Mouse (Mus musculus) CH12.LX (cell line): ENCODE data around the gene Klhdc4. TPM values are rescaled to one million over a fixed set of nuclear protein-coding genes. Genes with fewer than 3 reads are reported as not detected.

Source experiments
- DNase-seq: peaks from one replicate; pipeline ENCODE4 v3.0.0-alpha.2; 2013; ENCODE audit errors: extremely low read depth
- H3K27ac ChIP-seq: 2 replicates; pipeline ENCODE4 v1.5.1; 2012; ENCODE audit warnings: low read depth, mild to moderate bottlenecking, control low read depth, moderate library complexity; ENCODE audit not compliant: insufficient read depth
- H3K27me3 ChIP-seq: replicated peaks from 2 replicates; pipeline ENCODE3; 2012; ENCODE audit warnings: inconsistent platforms
- H3K36me3 ChIP-seq, 2 experiments: replicated peaks in 1 of 2; 2 replicates each; pipeline versions ENCODE3 to v1.6.1; 2012; ENCODE audit warnings: inconsistent platforms in 1 of 2, low read length in 1 of 2, mild to moderate bottlenecking in 1 of 2, mixed read lengths in 1 of 2, moderate library complexity in 1 of 2; ENCODE audit not compliant: control insufficient read depth in 1 of 2, insufficient read depth in 1 of 2
- H3K4me1 ChIP-seq, 2 experiments: 2 replicates each; pipeline ENCODE4 v1.6.1; 2012; ENCODE audit warnings: inconsistent platforms in 1 of 2, moderate library complexity in 1 of 2; ENCODE audit not compliant: insufficient read depth in 2 of 2, control insufficient read depth in 1 of 2
- H3K4me2 ChIP-seq: 2 replicates; pipeline ENCODE4 v1.6.1; 2012; ENCODE audit warnings: low read depth, mild to moderate bottlenecking, control low read depth; ENCODE audit not compliant: poor library complexity, insufficient read depth, severe bottlenecking
- H3K4me3 ChIP-seq, 3 experiments: fragments of 150-350 bp in 1 of 3; sonication (generic) in 1 of 3; replicated peaks in 1 of 3; 2 replicates each; pipeline versions ENCODE3 to v1.5.1; 2011 to 2012; ENCODE audit warnings: low read depth in 2 of 3, low read length in 2 of 3, mild to moderate bottlenecking in 2 of 3, moderate library complexity in 2 of 3, control low read depth in 1 of 3, improper control_type of control experiment in 1 of 3, inconsistent platforms in 1 of 3, mixed read lengths in 1 of 3; ENCODE audit not compliant: poor library complexity in 1 of 3
- H3K79me2 ChIP-seq: replicated peaks from 2 replicates; pipeline ENCODE4 v1.6.1; 2012; ENCODE audit warnings: mild to moderate bottlenecking, moderate library complexity; ENCODE audit not compliant: control insufficient read depth, poor library complexity, insufficient read depth, severe bottlenecking; ENCODE audit errors: extremely low read depth
- H3K9ac ChIP-seq: 2 replicates; pipeline ENCODE4 v1.6.1; 2012; ENCODE audit warnings: low read depth, mild to moderate bottlenecking, control low read depth, moderate library complexity; ENCODE audit not compliant: insufficient read depth
- H3K9me3 ChIP-seq: replicated peaks from 2 replicates; pipeline ENCODE3; 2012; ENCODE audit warnings: low read length, inconsistent platforms, mixed read lengths
- CHD2 ChIP-seq: IDR thresholded peaks from 2 replicates; pipeline ENCODE4 v1.6.1; 2011; ENCODE audit warnings: low read length, improper control_type of control experiment
- CTCF ChIP-seq, 2 experiments: IDR thresholded peaks in 1 of 2; conservative IDR thresholded peaks in 1 of 2; 2 replicates each; pipeline ENCODE4 v1.5.1; 2011 to 2012; ENCODE audit warnings: low read depth in 2 of 2, low read length in 2 of 2, improper control_type of control experiment in 1 of 2, inconsistent platforms in 1 of 2, mild to moderate bottlenecking in 1 of 2, moderate library complexity in 1 of 2
- JUN ChIP-seq: IDR thresholded peaks from 2 replicates; pipeline ENCODE4 v1.6.1; 2011; ENCODE audit warnings: low read depth, mild to moderate bottlenecking, low read length, improper control_type of control experiment, moderate library complexity; ENCODE audit not compliant: insufficient read depth
- JUND ChIP-seq: conservative IDR thresholded peaks from 2 replicates; pipeline ENCODE4 v1.6.1; 2011; ENCODE audit warnings: low read depth, low read length, improper control_type of control experiment
- MAZ ChIP-seq: IDR thresholded peaks from 2 replicates; pipeline ENCODE4 v1.6.1; 2012; ENCODE audit warnings: low read depth, mild to moderate bottlenecking, inconsistent platforms, low read length, improper control_type of control experiment, moderate library complexity
- MXI1 ChIP-seq: IDR thresholded peaks from 2 replicates; pipeline ENCODE4 v1.6.1; 2011; ENCODE audit warnings: mild to moderate bottlenecking, low read depth, low read length, improper control_type of control experiment
- POLR2A ChIP-seq: IDR thresholded peaks from 2 replicates; pipeline ENCODE4 v1.6.1; 2011; ENCODE audit warnings: low read depth, mild to moderate bottlenecking, improper control_type of control experiment, low read length
- RAD21 ChIP-seq: IDR thresholded peaks from 2 replicates; pipeline ENCODE4 v1.6.1; 2011; ENCODE audit warnings: low read depth, mild to moderate bottlenecking, low read length, improper control_type of control experiment, moderate library complexity
- RCOR1 ChIP-seq: conservative IDR thresholded peaks from 2 replicates; pipeline ENCODE4 v1.6.1; 2012; ENCODE audit warnings: low read depth, mild to moderate bottlenecking, inconsistent platforms, low read length, improper control_type of control experiment
- SIN3A ChIP-seq: IDR thresholded peaks from 2 replicates; pipeline ENCODE4 v1.6.1; 2012; ENCODE audit warnings: low read length, improper control_type of control experiment, inconsistent platforms
- SMC3 ChIP-seq: IDR thresholded peaks from 2 replicates; pipeline ENCODE4 v1.6.1; 2011; ENCODE audit warnings: low read depth, low read length, improper control_type of control experiment
- TBP ChIP-seq: conservative IDR thresholded peaks from 2 replicates; pipeline ENCODE4 v1.6.1; 2011; ENCODE audit warnings: low read depth, low read length, improper control_type of control experiment
- UBTF ChIP-seq: IDR thresholded peaks from 2 replicates; pipeline ENCODE4 v1.6.1; 2012; ENCODE audit warnings: low read depth, mild to moderate bottlenecking, inconsistent platforms, low read length, improper control_type of control experiment, moderate library complexity
- USF1 ChIP-seq: IDR thresholded peaks from 2 replicates; pipeline ENCODE4 v1.6.1; 2014; ENCODE audit warnings: low read depth, mild to moderate bottlenecking, inconsistent platforms, low read length, improper control_type of control experiment
- ZNF384 ChIP-seq: IDR thresholded peaks from 2 replicates; pipeline ENCODE4 v1.6.1; 2012; ENCODE audit warnings: low read depth, low read length, improper control_type of control experiment, inconsistent platforms
- dilution Hi-C: fragments of 300-500 bp; cut with MboI; formaldehyde crosslinking; loops from 2 replicates; pipeline ENCODE4 v1.14.3; 2020; ENCODE audit warnings: low sequenced_read_pairs; ENCODE audit not compliant: extremely low pct_unique_long_range_greater_than_20kb, extremely low pct_ligation_motif_present
- in situ Hi-C: fragments of 300-500 bp; cut with MboI; formaldehyde crosslinking; loops from 3 replicates; pipeline ENCODE4 v1.14.3; 2019; ENCODE audit warnings: low sequenced_read_pairs, low pct_ligation_motif_present, low pct_unique_long_range_greater_than_20kb, mixed read lengths
- polyA plus RNA-seq: library from polyadenylated mRNA; unstranded; fragments of >175 nt; gene quantifications from 2 replicates; pipeline ENCODE4 v1.2.1, GENCODE M21; 2012; ENCODE audit warnings: low read depth; ENCODE audit not compliant: insufficient read length
- total RNA-seq, 2 experiments: library from RNA; depleted of rRNA; stranded (reverse); fragments of 300-350 nt in 1 of 2; fragments of >200 nt in 1 of 2; gene quantifications; 2 replicates each; pipeline ENCODE4 v1.2.3; 2012 to 2014

Klhdc4 gene
- total and polyA plus RNA-seq, 3 experiments = 35.5 to 54.3 (median 51.5) TPM

DNA sequence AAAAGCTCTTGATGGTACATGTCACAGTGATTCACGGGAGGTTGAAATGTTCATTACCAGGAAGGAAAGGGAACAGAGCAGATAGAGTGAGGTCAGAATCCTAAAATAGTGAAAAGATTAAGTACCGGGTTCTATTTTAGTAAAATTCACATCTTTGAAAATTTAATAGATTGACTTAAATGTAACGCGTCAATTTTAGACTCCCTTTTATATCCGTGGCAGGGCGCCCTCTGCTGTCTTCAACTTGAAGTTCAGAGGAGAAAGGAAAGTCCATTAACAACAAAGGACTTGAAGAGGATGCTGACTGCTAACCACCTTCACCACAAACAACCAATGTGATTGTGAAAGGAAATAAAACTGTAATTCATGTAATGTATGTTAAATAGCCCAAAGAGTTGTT lies 3.1 kb upstream of the Klhdc4 start:
- Histone ChIP-seq H3K79me2 (peaks cover 26% of the 10 kb centered on the region), H3K9me3 (no peaks in the 10 kb centered on the region), H3K36me3 (peaks cover 2 to 5% of the 10 kb centered on the region in 2 experiments), H3K9ac (peak overlapping the region; percentile 94), H3K27ac (peak overlapping the region; percentile 79; the same call in 1 of the 2 replicates), H3K27me3 (no peaks in the 10 kb centered on the region), H3K4me2 (peak overlapping the region; percentile 88), H3K4me1 (peaks cover 7 to 24% of the 10 kb centered on the region in 2 experiments; a peak in 3 of 4 replicates), H3K4me3 (peak overlapping the region in 1 of 3 experiments; percentile 3)
- peak; percentile 89 for DNase-seq
- TF ChIP-seq JUND (0 out of 2 replicates have a peak, but pooled peaks have one; percentile 53), MAZ (no peak), ZNF384 (no peak), CTCF (conservative IDR thresholded peaks at IDR 0.05 in 1 of 2, IDR thresholded peaks at IDR 0.05 in 1 of 2; ENCODE audit: low read depth in 2 of 2, low read length in 2 of 2) (peak; percentile 42 to 74), MXI1 (no peak), CHD2 (no peak), SIN3A (peak; percentile 35; the same call in 1 of the 2 replicates), POLR2A (no peak), JUN (peak; percentile 53), UBTF (no peak), TBP (peak; percentile 95), SMC3 (peak; percentile 49), RAD21 (peak; percentile 42), USF1 (no peak)
- dilution Hi-C loops (no loop called here), in situ Hi-C loops (no loop called here)

DNA sequence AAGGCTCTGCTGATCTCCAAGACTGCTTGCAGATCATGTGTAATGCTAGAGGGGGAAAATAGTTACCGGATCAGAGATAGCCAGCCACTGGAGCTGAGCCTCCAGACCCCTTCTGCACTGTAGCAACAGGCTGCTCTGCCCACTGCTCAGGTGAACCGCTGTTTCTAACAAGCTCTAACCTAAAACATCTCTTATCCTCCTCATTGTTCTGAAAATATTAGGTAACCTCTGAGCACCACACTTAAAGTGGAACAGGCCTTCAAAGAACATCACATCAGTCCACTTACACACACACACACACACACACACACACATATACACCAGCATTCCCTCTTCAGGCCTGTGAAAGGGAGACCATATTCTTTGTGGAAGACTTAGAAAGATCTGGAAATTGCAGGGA lies 2.7 kb upstream of the Klhdc4 start:
- Histone ChIP-seq H3K27me3 (no peaks in the 10 kb centered on the region), H3K9me3 (no peaks in the 10 kb centered on the region), H3K27ac (peak overlapping the region; percentile 60), H3K4me2 (peak overlapping the region; percentile 88), H3K4me1 (peaks cover 7 to 24% of the 10 kb centered on the region in 2 experiments; a peak in 3 of 4 replicates), H3K36me3 (peaks cover 2 to 6% of the 10 kb centered on the region in 2 experiments), H3K4me3 (peak overlapping the region in 1 of 3 experiments; percentile 3), H3K79me2 (peaks cover 26% of the 10 kb centered on the region), H3K9ac (peak overlapping the region; percentile 94)
- dilution Hi-C loops (no loop called here), in situ Hi-C loops (no loop called here)
- no peak for DNase-seq
- TF ChIP-seq ZNF384 (no peak), RCOR1 (0 out of 2 replicates have a peak, but pooled peaks have one; percentile 37)
